Mouse (Mus musculus): ENCODE measurements around the gene Gpbp1l1.

DNA sequence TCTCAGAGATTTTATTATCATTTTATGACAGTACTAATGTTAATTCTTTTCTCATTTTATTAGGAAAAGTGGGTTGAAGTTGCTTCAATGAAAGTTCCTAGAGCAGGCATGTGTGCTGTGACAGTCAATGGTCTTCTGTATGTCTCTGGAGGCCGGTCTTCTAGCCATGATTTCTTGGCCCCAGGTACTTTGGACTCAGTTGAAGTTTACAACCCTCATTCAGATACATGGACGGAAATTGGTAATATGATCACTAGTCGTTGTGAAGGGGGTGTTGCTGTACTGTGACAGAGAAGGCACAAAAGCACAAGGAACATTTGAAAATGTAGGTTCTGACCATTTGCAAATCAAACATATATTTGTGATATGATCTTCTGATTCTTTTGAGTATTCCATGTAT lies 19.7 kb upstream of the Gpbp1l1 start:
- TF ChIP-seq CTCF (IDR thresholded peaks at IDR 0.05) (no peak), EP300 (IDR thresholded peaks at IDR 0.05) (no peak)

Data from lung, postnatal 0 days (tissue).